Mouse (Mus musculus) midbrain, postnatal 0 days (tissue): ENCODE data around the gene Cnfn. TPM values are rescaled to one million over a fixed set of nuclear protein-coding genes. Genes with fewer than 3 reads are reported as not detected.

Source experiments
- ATAC-seq: fragments of 200-750 bp; cut with Nextera tagmentation; 2 replicates; pipeline ENCODE4 v1.8.0; 2017; ENCODE audit warnings: moderate number of reproducible peaks, mild to moderate bottlenecking, moderate TSS enrichment, moderate library complexity; ENCODE audit not compliant: low FRiP score
- DNase-seq: peaks from one replicate; pipeline ENCODE4 v3.0.0-alpha.2; 2015; ENCODE audit warnings: low spot score
- H3K27ac ChIP-seq: fragments of 300-500 bp; sonication (generic); 2 replicates; pipeline ENCODE4 v1.5.1; 2014; ENCODE audit warnings: low read depth, mild to moderate bottlenecking, low read length, mixed read lengths
- H3K27me3 ChIP-seq: fragments of 300-500 bp; sonication (generic); 2 replicates; pipeline ENCODE4 v1.6.1; 2014; ENCODE audit warnings: low read length, control low read depth, mixed read lengths; ENCODE audit not compliant: insufficient read depth
- H3K36me3 ChIP-seq: fragments of 300-500 bp; sonication (generic); 2 replicates; pipeline ENCODE4 v1.6.1; 2014; ENCODE audit warnings: low read length, control low read depth, mixed read lengths; ENCODE audit not compliant: insufficient read depth
- H3K4me1 ChIP-seq: fragments of 300-500 bp; sonication (generic); 2 replicates; pipeline ENCODE4 v1.6.1; 2014; ENCODE audit warnings: mild to moderate bottlenecking, control low read depth, antibody characterized with exemption, low read length, mixed read lengths; ENCODE audit not compliant: insufficient read depth
- H3K4me2 ChIP-seq: fragments of 300-500 bp; sonication (generic); 2 replicates; pipeline ENCODE4 v1.6.1; 2014; ENCODE audit warnings: low read depth, mild to moderate bottlenecking, low read length, mixed read lengths; ENCODE audit not compliant: poor library complexity, severe bottlenecking
- H3K4me3 ChIP-seq: fragments of 300-500 bp; sonication (generic); 2 replicates; pipeline ENCODE4 v1.5.1; 2014; ENCODE audit warnings: low read depth, mild to moderate bottlenecking, low read length, moderate library complexity
- H3K9ac ChIP-seq: fragments of 300-500 bp; sonication (generic); replicated peaks from 2 replicates; pipeline ENCODE4 v1.6.1; 2014; ENCODE audit warnings: mild to moderate bottlenecking, low read length, moderate library complexity, mixed read lengths; ENCODE audit not compliant: poor library complexity, severe bottlenecking
- H3K9me3 ChIP-seq: fragments of 300-500 bp; sonication (generic); 2 replicates; pipeline ENCODE4 v1.6.1; 2016; ENCODE audit warnings: low read length, control low read depth
- CTCF ChIP-seq: IDR thresholded peaks from 2 replicates; pipeline ENCODE4 v1.5.1; 2016; ENCODE audit warnings: antibody characterized with exemption, mild to moderate bottlenecking
- WGBS: fragments of 180-500 bp; shearing (Covaris S2); extraction: QIAGEN DNeasy Blood & Tissue Kit; methylation state at CpG from one replicate; pipeline ENCODE4 v1.1.7; 2014; 5-methylcytosine and 5-hydroxymethylcytosine counted together
- polyA plus RNA-seq: library from polyadenylated mRNA; unstranded; fragments of >200 nt; fragmentation: Nextera tagmentation; extraction: Ambion mirVana; gene quantifications from 2 replicates; pipeline ENCODE4 v1.2.1, GENCODE M21; 2015
- total RNA-seq: library from RNA; depleted of rRNA; stranded (reverse); fragments of >200 nt; gene quantifications from 2 replicates; pipeline ENCODE4 v1.2.3, GENCODE M21; 2014

Gene Cnfn
- total and polyA plus RNA-seq, 2 experiments from 2014 or later: not detected

DNA sequence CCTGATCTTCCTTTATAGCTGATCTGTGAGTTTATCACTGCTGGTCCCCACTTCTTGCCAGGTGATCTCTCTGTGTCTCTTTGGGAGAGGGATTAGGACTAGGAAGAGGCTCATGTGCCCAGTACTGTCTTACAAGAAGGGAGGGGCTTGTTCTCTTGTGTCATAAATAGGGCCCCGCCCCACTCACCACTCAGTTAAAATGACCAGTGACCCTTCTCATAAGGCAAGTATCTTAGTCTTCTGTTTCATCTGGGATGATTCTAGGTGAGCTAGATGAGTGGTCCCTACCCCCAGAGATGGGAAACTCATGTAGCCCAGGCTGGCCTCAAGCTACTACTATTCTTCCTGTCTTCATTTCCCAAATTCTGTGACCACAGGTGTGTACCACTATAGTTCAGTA, 29.1 kb upstream of the Cnfn start, which contains the start of gene Lipe:
Gene Lipe, minus strand, starts transcription at position 101 of the 400 bp plus-strand sequence.
- WGBS: 100% methylated on average over 1 of the region's 1 CpGs
- H3K4me2 ChIP-seq: no peak within 1 kb of the TSS

DNA sequence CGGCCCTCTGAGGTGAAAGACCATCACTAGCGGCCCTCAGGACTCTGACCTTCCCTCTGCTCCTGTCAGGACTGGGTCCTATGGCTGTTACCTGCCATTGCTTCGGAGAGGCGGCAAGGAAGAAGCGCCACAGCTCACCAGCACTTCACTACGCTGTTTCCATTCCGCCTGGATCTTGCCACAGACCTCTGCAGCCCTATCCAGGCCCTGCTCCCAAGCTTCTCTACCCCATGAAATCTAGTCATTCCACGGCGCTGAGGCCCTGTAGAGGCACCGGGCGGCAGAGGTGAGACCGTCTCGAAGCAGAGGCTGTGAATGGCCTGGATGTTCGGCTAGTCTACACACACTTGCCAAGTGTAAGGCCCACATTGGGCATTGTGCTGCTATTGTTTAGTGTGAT, 27.1 kb upstream of the Cnfn start:
- no peak overlapping the region for H3K9ac ChIP-seq

More for the DNA sequence above, 29.1 kb upstream of the Cnfn start, which contains the start of gene Lipe:
- ATAC-seq (no peak), DNase-seq (no peak)
- Histone ChIP-seq H3K27me3 (no peaks in the 10 kb centered on the region), H3K9me3 (no peaks in the 10 kb centered on the region), H3K36me3 (no peaks in the 10 kb centered on the region), H3K4me1 (peaks cover under 1% of the 10 kb centered on the region; the same call in 1 of the 2 replicates), H3K9ac (no peak within 1 kb of the TSS), H3K4me3 (no peak within 1 kb of the TSS), H3K27ac (no peak within 1 kb of the TSS)
- TF ChIP-seq CTCF: no peak

DNA sequence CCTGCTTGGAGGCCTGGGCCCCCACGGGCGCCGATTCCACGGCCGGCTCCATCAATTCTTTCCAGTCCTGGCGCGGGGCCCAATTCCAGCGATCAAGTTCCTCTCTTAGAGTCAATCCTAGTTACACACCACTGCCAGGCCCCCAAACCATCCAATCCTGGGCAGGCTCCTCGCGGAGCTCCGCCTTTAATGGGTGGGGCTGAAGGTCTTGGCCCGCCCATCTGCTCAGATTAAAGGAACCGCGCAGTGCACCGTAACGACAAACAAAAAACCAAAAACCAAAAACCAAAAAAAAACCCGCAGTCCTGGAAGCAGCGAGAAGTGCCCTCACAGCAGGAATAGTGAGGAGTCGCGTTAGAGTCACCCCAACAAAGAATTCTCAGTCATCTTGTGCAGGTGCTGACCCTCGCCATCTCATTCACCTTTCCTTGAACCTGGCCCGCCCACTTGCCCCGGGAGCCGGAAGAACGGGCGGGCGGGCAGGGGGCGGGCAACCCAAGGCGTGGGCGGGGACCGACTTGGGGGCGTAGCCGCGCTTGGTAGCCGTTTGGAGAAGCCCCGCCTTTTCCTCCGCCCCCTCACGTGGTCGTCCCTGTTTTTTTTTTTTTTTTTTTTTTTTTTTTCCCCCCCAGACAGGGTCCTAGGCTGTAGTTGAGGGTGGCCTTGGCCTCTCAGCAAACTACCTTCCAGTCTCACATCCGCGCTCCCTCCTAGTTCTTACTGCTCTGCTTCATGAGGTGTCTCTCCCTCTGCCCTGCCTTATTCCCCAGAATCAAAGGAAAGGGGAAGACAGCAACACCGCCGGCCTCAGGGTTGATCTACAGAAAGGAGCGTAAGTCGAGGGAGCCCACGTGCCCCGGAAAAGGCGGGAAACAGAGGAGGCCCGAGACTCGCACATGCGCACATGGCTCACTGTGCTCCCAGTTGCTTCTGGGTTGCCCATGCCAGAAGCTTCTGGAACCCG, 26.3 kb upstream of the Cnfn start:
- peak; percentile 98 for DNase-seq
- Histone ChIP-seq H3K9me3 (no peaks in the 10 kb centered on the region), H3K4me3 (peak overlapping the region; percentile 67), H3K4me1 (peaks cover 4% of the 10 kb centered on the region; the same call in 1 of the 2 replicates), H3K27me3 (no peaks in the 10 kb centered on the region), H3K9ac (peak overlapping the region; percentile 61), H3K4me2 (peak overlapping the region; percentile 57), H3K27ac (peak overlapping the region; percentile 62; the same call in 1 of the 2 replicates), H3K36me3 (no peaks in the 10 kb centered on the region)
- ATAC-seq: peak; percentile 97
- 5% methylated on average over 45 of the region's 52 CpGs for WGBS
- no peak for TF ChIP-seq CTCF

More for the DNA sequence above, 27.1 kb upstream of the Cnfn start:
- no peaks in the 10 kb centered on the region for H3K36me3 ChIP-seq
- no peak for ATAC-seq
- peak overlapping the region; percentile 67 for H3K4me3 ChIP-seq
- H3K27me3 ChIP-seq: no peaks in the 10 kb centered on the region
- peak overlapping the region; percentile 57 for H3K4me2 ChIP-seq
- no peaks in the 10 kb centered on the region for H3K9me3 ChIP-seq
- WGBS: 89% methylated on average over 14 of the region's 14 CpGs
- no peak for TF ChIP-seq CTCF
- H3K27ac ChIP-seq: no peak overlapping the region
- H3K4me1 ChIP-seq: peaks cover 4% of the 10 kb centered on the region; the same call in 1 of the 2 replicates
- no peak for DNase-seq

DNA sequence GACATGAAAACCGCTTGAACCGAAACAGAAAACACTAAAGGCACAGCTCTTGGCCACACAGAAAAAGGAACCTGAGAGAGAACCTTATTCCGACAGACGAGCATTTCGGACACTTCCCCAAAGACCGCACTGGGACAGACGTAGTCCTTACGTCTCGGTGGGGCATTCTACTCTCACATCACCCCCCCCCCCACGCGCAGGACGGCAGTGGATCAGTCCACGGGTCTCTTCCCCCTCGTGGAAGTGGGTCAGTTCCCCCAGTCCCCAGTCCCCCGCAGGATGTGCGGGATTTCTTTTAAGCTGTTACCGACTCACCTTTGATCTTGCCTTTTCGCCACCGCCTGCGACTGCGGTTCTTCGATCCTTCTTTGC, 25.6 kb upstream of the Cnfn start:
- TF ChIP-seq CTCF: no peak

DNA sequence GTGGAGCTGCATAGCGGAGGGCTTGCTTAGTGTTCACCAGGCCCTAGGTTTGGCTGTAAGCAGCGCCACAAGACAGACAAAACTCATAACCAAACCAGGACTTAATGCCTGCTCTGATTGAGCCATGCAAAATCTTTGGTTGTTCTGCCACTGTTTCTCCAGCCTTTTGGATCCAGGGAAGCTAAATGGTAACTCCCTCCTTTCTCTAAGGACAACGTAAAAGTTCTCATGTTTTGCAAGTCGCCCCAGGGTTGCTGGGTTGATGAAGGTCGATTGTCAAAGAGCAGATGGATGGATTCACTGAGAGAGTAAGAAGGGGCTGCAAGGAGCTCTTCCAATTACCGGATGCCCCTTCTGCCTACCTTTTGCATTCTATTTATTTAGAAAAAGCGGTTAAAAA, 25.2 kb upstream of the Cnfn start:
- no peaks in the 10 kb centered on the region for H3K9me3 ChIP-seq
- H3K4me1 ChIP-seq: peaks cover 4% of the 10 kb centered on the region; the same call in 1 of the 2 replicates
- H3K36me3 ChIP-seq: no peaks in the 10 kb centered on the region
- H3K9ac ChIP-seq: peak overlapping the region; percentile 61
- no peak for DNase-seq
- no peak for ATAC-seq
- WGBS: 12% methylated on average over 7 of the region's 7 CpGs
- H3K27me3 ChIP-seq: no peaks in the 10 kb centered on the region
- peak overlapping the region; percentile 62 for H3K27ac ChIP-seq
- peak overlapping the region; percentile 57 for H3K4me2 ChIP-seq
- no peak for TF ChIP-seq CTCF
- peak overlapping the region; percentile 67 for H3K4me3 ChIP-seq

More for the DNA sequence above, 25.6 kb upstream of the Cnfn start:
- no peaks in the 10 kb centered on the region for H3K9me3 ChIP-seq
- H3K36me3 ChIP-seq: no peaks in the 10 kb centered on the region
- ATAC-seq (peak; percentile 60), DNase-seq (no peak)
- WGBS: 0% methylated on average over 22 of the region's 22 CpGs
- H3K9ac ChIP-seq: peak overlapping the region; percentile 61
- no peaks in the 10 kb centered on the region for H3K27me3 ChIP-seq
- peak overlapping the region; percentile 57 for H3K4me2 ChIP-seq
- H3K4me3 ChIP-seq: peak overlapping the region; percentile 67
- H3K27ac ChIP-seq: peak overlapping the region; percentile 62
- H3K4me1 ChIP-seq: peaks cover 4% of the 10 kb centered on the region; the same call in 1 of the 2 replicates
